Mouse (Mus musculus): ENCODE data around the gene Ptprh. TPM values are rescaled to one million over a fixed set of nuclear protein-coding genes. Genes with fewer than 3 reads are reported as not detected.

Ptprh gene
- total RNA-seq, 2 experiments from 2014 or later, result 0.35 to 0.36 TPM

DNA sequence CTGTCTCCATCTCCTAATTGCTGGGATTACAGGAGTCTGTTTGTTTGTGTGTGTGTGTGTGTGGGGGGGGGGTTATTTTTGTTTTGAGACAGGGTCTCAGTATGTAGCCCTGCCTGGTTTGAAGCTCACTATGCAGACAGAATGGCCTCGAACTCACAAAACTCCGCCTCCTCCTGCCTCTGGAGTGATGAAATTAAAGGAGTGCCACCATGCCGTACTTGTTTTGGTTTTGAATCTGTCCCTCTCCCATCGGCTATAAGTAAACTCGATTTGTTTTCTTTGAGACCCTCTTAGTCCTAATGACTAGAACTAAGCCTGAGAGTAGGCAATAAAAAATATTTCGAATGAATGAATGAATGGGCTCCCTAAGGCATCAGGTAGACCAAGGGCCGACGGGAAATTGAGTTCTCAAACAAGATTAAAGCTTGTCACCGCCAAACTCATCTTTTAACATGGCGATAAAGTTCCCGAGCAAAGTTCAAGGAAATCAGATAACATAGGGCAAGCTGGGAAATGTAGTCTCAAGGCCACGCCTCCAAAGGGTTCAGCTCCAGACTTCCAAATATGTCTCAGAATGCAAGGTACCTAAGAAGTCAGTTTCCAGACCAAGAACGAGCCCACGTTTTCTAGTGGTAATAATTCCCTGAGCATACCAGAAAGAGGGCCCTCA is 101.3 kb downstream of the Ptprh start:
- DNase-seq (ENCODE audit: low spot score in 2 of 2), result peak in 1 of 2 experiments; percentile 82

DNA sequence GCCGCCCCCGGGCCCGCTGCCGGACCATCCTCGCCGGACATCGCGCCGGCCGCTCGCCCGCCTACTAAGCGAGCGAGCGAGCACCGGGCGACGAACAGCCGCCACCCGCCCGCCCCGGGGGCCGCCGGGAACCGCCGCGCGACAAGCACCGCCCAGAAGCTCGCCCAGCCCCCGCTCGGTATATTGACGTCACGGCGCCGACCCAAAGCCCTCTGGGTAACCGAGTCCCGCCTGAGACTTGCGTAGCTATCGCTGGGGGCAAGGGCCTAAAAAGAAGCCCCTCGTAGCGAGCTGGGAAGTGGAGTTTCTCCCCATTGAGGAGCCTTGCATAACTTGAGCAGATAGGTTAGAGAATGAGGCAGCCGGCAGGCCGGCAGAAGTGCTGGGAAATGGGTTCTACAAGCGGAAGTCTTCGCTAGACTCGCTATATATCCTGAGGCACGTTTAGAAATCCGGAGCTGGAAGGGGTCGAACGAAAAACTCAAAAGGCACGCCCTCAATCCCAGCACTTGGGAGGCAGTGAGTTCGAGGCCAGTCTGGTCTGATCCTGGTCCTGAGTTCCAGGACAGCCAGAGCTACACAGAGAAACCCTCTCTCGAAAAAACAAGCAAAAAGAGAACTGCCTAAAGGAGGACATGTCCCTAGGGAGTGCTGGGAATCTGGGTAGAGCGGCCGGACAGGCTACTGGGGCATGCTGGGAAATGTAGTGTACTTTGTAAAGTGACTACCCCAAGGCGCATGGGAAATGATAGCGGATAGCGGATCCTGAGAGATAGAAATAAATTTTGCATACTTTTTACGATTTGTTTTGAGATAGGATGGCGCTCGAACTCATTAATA is 102.1 kb downstream of the Ptprh start, which contains the start of gene Ppp1r12c:
Gene Ppp1r12c, minus strand, starts transcription at position 123 of the 840 bp plus-strand sequence.
- DNase-seq (ENCODE audit: low spot score in 2 of 2), result peak; percentile 96

DNA sequence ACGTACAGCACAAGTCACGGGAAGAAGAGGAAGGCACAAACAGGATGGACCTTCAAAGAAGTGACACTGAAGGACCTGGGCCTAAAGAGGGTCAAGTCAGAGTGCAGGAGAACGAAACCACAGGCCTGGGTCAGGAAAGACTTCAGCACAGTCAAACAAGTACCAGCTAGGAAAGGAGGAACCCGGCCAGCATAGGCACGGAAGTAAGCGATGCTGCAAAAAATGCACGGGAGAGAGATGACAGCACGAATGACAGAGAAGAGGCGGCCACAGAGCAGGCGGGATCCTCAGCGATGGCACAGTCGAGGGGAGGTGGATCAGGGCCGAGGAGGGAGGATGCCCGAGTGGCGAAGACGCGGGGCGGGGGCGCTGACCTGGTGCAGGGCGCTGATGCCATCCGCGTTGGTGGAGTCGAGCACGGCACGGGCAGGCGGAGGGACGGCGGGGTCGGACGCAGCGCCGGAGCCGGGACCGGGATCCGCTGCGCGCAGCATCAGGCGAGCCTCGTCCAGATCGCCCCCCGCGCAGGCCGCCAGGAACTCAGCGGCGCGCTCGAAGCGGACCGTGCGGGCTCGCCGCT is 102.9 kb downstream of the Ptprh start:
- peak; percentile 37 to 47 for DNase-seq (ENCODE audit: low spot score in 2 of 2)

DNA sequence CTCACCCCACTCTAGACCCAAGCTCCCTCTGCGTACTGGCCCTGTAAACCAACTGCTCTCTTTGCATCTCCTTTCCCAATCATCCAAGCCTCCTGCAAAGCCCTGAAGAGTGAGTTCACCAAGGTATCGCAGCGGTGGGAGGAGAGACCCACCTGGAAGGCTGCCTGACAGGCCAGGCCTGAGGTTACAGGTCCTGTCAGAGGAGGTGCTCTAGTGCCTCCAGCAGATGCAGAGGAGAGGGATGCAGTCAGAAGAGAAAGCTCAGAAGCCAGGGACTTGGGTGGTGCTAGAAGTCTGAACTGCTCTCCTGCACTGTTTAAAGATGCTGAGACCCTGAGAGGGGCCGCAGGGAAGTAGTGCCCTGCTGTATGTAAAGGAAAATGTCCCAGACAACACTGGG is 104.8 kb downstream of the Ptprh start:
- no peak for DNase-seq (ENCODE audit: low spot score in 2 of 2)

Small RNAs within 50 kb of the gene (microRNA-seq; reads per million reads assigned to microRNA genes)
- 0 reads per million in 2 experiments for gene Gm23577

Other genes with a start within 250 kb of the Ptprh start
- gene Gp6, start 206.3 kb downstream of the Ptprh start, total RNA-seq (2021), result not detected
- 10 to 100 TPM; 25.5 to 30.2 TPM for gene Rdh13, start 158.4 kb downstream of the Ptprh start, total RNA-seq (2021)
- 1 to 10 TPM; 2.8 to 4.7 TPM for gene Eps8l1, start 143.4 kb downstream of the Ptprh start, total RNA-seq (2021)
- 100 to 1,000 TPM; 125 to 127 TPM for gene Ppp1r12c, start 102.4 kb downstream of the Ptprh start, total RNA-seq (2021)
- 1 to 10 TPM; 1.9 to 8.6 TPM for gene Tnnt1, start 87.7 kb downstream of the Ptprh start, total RNA-seq (2021)
- 1 to 10 TPM in 1 of 2 experiments, under 1 TPM in 1; 0.57 to 1.1 TPM for gene Tnni3, start 79.8 kb downstream of the Ptprh start, total RNA-seq (2021)
- 1 to 10 TPM in 1 of 2 experiments, under 1 TPM in 1; 0.83 to 1.1 TPM for gene Dnaaf3, start 71.6 kb downstream of the Ptprh start, total RNA-seq (2021)
- 100 to 1,000 TPM; 193 to 200 TPM for gene Syt5, start 56.5 kb downstream of the Ptprh start, total RNA-seq (2021)
- 10 to 100 TPM; 15.0 to 18.4 TPM for gene Tmem86b, start 27.4 kb upstream of the Ptprh start, total RNA-seq (2021)
- 100 to 1,000 TPM; 140 TPM for gene Ppp6r1, start 55.0 kb upstream of the Ptprh start, total RNA-seq (2021)
- 10 to 100 TPM; 89.0 to 94.8 TPM for gene Hspbp1, start 81.0 kb upstream of the Ptprh start, total RNA-seq (2021)
- 100 to 1,000 TPM; 306 to 327 TPM for gene Brsk1, start 86.6 kb upstream of the Ptprh start, total RNA-seq (2021)
- not detected for gene Tmem150b, start 121.2 kb upstream of the Ptprh start, total RNA-seq (2021)
- 10 to 100 TPM; 38.9 to 44.2 TPM for gene Kmt5c, start 136.1 kb upstream of the Ptprh start, total RNA-seq (2021)
- 1 to 10 TPM; 4.7 to 8.6 TPM for gene Cox6b2, start 149.1 kb upstream of the Ptprh start, total RNA-seq (2021)
- not detected for gene Fam71e2, start 167.3 kb upstream of the Ptprh start, total RNA-seq (2021)
- under 1 TPM; 0.21 to 0.38 TPM for gene Il11, start 178.8 kb upstream of the Ptprh start, total RNA-seq (2021)
- not detected for gene Tmem190, start 178.9 kb upstream of the Ptprh start, total RNA-seq (2021)
- gene Tmem238, start 185.6 kb upstream of the Ptprh start, total RNA-seq (2021), result 1 to 10 TPM; 2.4 to 2.6 TPM
- gene Rpl28, start 188.8 kb upstream of the Ptprh start, total RNA-seq (2021), result 100 to 1,000 TPM; 498 to 526 TPM
- gene Ube2s, start 208.5 kb upstream of the Ptprh start, total RNA-seq (2021), result 100 to 1,000 TPM; 103 to 123 TPM
- 100 to 1,000 TPM; 134 to 137 TPM for gene Shisa7, start 240.7 kb upstream of the Ptprh start, total RNA-seq (2021)